Mouse (Mus musculus) mesoderm, embryonic 11.5 days (tissue): ENCODE results near the gene Atp2b4.

Source experiments
- DNase-seq: peaks from one replicate; pipeline ENCODE4 v3.0.0-alpha.2; 2012; ENCODE audit warnings: low read depth, low spot score

The Atp2b4 gene

DNA sequence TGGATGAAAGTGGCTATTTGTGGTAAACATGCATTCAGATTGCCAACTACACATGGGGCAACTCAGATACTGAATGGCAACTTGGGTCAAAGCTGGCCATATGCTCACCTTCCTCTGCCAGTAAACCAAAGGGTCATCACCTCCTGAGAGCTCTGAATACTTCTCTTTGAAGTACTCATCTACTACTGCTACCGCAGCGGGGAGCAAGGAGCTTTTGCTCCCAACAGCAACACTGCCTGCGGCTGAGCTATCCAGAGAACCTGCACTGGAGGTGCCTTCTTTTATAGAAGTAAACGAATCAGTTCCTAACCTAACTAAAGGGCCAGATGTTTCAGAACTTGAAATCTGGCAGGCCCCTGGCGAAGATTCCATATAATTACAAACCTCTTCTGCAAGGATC lies 144.0 kb downstream of the Atp2b4 start:
- no peak for DNase-seq

DNA sequence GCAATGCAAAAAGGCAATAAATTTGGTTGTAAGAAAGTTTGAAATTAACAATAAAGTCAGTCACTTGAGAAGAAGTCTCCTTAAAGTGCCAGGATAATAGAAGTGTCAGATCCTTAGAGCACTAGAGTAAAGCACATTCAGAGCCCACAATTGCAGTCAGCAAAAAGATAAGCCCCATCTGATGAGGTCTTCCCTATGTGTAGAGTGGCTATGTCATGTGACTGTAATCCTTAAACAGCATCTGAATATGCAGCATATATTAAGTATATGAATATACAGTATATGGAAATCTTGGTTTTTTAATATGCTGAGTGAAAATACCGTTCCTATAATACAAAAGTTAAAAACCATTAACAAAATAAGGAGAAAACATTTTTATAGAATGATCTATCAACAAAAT lies 147.8 kb downstream of the Atp2b4 start:
- no peak for DNase-seq

DNA sequence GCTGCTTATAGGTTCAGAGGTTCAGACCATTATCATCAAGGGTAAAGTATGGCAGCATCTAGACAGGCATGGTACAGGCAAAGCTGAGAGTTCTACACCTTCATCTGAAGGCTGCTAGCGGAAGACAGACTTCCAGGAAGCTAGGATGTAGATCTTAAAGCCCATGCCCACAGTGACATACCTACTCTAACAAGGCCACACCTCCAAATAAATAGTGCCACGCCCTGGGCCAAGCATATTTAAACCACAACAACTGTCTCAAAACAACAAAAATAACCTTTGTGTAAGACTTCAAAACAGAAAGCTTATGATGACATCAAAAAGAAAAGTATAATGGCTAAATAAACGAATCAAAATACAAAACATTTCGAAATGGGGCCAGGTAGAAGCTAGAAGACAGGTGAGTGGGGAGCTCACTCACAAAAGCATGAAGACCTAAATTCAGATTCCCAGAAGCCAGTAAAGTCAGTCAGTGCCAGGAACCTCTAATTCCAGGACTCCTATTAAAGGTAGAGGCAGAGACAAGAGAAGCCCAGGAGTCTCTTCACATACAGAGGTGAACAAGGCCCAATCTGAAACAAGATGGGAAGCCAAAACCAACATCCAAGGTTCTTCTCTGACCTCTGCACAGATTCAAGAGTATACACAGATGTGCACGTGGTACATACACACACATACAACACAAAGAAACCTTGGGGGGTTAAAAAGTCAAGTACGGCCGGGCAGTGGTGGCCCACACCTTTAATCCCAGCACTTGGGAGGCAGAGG lies 150.4 kb downstream of the Atp2b4 start:
- DNase-seq, result no peak
